Mouse (Mus musculus) heart, postnatal 10 days (tissue): Measurements from ENCODE around the gene Btk. TPM values are rescaled to one million over a fixed set of nuclear protein-coding genes. Genes with fewer than 3 reads are reported as not detected.

Experiments
- DNase-seq, 2 experiments: peaks; one replicate each; pipeline ENCODE4 v3.0.0; 2021
- intact Hi-C: fragments of 180-260 bp; cut with DNase I; formaldehyde crosslinking; loops from one replicate; pipeline ENCODE4 v1.15.1; 2025
- total RNA-seq, 2 experiments: library from RNA; stranded (reverse); gene quantifications; 2 replicates each; pipeline ENCODE4 v1.2.3; 2021

The Btk gene
- total RNA-seq, 2 experiments from 2014 or later: 0.81 to 0.84 TPM

DNA sequence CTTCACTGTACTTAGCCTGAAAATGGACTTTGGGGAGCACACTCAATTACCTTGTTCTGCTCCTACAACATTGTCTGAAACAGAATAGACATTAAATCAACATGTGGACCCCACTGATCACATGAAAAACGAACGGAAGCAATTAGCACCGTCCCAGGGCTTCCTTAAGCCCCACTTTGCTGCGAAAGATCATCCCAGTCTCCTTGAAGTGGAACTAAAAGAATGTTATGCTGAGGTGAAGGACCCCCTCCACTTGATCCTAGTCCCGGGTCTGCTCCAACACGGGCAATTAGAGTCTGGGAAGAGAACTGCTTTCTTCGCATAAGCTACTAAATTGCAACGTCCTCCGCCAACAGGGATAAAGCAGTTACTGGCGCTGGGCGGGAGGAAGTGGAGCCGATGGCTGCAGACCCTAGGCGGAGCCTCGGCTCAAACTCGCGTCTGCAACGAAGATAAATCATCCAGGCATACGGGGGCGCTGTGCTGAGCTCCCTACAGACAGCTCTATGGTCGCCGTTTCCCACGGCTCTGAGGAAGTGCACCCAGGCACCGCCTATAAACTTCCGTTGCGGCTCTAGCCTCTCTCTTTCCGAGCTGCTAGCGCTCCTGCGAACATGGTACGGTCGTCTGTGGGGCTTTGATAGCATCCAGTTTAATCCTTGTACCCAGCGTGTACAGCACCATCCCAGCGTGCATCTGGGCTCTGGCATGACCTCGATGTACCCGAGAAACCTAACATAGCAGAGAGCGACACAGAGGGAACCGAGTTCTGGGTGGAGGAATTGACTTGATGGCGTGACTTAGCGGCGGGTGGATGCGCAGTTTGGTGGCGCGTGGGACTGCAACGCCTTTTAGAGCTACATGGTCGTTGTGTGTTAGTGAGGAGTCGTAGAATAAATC lies 2.0 kb upstream of the Btk start, which contains the start of gene Rpl36a:
TSS of gene Rpl36a (plus strand) at position 552 of the 900 bp plus-strand sequence.
- intact Hi-C loops: no loop called here
- peak; percentile 93 for DNase-seq

DNA sequence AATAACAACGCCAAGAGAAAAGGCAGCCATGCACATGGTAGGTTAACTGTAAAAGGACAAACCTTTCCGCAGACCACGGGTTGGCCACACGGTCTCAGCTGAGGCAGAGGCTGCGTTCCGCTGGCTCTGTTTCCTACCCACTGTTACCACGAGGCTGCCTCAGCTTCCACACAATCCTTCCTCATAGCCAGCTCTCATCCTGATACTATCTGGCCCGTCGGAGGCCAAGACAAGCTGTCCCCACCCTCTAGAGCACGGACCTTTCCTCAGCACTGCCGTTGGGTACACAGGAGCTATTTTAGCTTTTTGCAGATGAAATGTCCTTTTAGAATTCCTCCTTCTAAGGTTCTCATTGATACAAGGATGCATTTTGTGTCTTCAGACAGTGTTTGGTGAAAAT lies 1.1 kb downstream of the Btk start:
- DNase-seq: no peak
- intact Hi-C loops: loop anchor here (5.0 kb wide), 1 partner anchor 40 kb away; the partner anchor contains the start of gene Timm8a1

DNA sequence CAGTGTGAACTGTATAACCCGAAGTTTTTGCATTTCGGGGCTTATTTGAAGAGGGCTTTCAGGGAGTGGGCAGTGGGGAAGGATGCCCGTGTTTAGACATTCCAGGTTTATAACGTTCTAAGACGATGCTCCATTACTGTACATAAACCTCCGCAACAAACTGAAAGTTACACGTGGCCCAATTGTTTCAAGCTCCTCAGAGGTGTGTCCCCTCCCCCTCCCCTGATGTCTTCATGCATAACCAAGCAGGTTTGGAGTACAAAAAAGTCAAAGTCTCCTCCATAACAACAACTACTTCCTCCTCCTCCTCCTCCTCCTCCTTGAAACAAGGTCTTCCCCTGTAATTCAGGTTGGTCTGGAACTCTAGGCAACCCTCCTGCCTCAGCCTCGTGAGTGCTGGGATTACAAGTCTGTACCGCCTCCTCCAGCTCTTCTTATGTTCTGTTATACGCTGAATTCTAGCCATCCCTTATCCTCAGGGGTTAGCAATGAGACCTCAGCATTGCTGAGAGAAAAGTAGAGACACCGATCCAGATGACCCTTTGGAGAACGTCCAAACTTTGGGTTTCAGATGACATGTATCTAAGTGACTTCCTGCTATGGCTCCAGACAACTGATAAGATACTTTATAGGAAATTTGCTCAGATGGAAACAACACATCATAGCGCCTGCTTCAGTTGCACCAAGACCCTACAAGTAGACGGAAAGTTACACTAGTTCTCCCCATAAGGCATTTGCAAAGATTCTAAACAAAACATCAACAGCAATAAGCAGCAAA lies 2.7 kb downstream of the Btk start:
- DNase-seq: no peak
- intact Hi-C loops: loop anchor here (5.0 kb wide), 1 partner anchor 38 kb away; the partner anchor contains the start of gene Timm8a1

DNA sequence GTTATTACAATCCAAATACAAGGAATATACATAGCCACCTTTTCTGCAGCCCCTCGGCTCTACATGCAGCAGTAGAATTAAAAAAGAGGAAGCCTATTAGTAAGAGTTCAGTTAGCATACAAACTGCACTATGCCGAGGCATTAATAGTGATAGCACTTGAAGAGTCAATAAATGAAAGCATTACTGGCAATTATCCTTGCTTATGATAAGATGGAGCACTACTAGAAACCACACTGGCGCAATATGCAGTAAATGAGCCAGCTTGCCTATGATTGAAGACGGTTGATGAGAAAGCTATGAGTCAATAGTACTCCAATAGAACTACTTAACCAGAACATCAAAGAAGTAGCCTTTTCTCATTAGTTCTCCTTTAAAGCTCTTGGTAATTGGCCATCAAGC lies 5.5 kb downstream of the Btk start:
- intact Hi-C loops: no loop called here
- DNase-seq: no peak

DNA sequence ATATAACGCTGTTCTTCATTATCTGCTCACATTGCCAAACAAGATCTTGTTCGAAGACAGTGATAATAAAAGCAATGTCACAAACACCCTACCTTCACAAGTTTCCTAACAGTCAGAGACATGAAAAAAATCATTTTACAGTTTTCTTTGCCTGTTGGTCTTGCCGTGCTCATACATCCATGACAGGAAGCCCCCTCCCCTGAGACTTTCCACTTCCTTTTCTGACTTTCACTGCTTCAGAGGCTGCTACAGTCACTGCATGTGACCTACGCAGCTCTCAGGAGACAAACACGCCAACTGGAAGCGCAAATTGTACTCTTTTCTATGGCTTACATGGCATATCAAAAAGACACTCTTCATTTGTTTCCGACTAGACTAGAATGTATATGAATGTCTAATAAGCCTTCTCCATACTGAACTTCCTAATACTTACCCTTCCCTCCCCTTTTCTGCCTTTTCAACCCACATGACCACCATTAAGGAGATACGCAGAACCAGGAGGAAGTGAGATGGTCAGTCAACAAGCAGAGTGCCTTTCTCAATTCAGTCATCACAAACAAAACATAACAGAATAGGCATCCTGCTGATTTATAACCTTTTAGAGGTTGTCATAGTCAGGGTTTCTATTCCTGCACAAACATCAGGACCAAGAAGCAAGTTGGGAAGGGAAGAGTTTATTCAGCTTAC lies 16.7 kb downstream of the Btk start:
- intact Hi-C loops: no loop called here
- no peak for DNase-seq

DNA sequence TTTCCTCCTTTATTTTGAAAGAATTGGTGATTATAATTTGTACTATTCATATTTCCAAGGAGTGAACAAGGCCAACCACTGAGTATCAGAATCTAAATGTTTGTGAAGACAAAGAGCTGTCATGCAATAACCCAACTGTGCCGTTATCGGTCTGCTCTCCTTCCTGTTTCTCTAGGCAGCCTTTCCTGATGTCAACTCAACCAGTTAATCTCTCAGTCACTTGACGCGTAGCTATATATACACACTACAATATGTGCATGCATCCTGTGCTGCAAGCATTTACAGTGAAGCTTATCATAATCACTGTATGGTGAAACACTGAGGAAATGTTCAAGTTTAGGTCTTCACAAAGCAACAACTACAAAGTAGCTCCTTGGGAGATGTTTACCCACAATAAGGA lies 19.0 kb downstream of the Btk start:
- no peak for DNase-seq
- intact Hi-C loops: no loop called here

DNA sequence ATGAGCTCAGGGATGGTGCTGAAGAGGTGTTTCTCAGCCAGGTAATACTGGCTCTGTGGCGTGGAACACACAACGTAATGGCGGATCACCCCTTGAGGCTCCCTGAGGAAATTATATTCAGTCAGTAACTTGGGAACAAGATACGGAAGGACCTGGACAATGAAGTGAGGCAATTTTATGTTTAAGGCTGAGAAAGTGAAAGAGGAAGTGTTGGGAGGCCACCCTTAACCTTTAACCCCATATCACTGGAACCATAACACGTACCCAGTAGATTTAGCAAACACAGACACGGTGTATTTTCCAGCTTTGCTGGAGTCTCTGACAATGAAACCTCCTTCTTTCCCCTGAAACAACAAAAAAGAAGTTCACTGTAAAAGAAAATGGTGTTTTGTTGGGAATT lies 28.9 kb downstream of the Btk start:
- intact Hi-C loops: no loop called here
- no peak for DNase-seq

DNA sequence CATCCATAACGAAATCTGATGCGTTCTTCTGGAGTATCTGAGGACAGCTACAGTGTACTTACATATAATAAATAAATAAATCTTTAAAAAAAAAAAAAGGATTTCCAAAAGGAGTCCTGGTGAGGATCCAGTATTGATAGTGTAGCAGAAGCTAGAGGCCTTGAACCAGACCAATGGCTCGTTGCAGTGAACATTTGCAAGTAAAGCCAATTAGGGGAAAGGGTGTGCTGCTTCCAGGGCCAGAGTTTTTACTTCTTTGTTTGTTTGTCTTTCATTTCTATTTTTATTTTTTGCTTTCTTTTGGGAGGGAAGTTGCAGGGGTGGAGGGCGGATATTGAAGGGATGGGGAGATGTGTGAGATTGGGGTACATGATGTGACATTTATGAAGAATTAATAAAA lies 30.0 kb downstream of the Btk start:
- DNase-seq: no peak

DNA sequence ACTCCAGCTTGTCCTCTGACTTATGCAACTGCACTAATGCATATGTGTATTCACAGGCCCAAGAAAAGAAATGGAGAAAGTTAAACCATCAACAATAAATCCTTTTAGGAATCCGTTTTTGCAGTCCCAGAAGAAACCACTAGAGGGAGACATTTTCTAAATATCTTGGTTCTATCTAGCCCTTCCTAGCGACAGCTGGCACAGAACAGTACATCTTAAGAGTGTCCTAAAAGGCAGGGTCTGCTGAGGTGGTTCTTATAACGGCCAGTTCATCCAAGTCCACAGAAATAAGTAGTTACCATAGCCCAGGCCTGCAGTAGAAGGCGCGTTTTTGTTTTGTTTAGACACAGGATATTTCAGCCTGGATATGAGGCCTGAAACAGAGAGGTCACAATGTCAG lies 32.5 kb downstream of the Btk start:
- DNase-seq: peak; percentile 33 to 54
- intact Hi-C loops: no loop called here

More for the DNA sequence above, 30.0 kb downstream of the Btk start:
- intact Hi-C loops: no loop called here

DNA sequence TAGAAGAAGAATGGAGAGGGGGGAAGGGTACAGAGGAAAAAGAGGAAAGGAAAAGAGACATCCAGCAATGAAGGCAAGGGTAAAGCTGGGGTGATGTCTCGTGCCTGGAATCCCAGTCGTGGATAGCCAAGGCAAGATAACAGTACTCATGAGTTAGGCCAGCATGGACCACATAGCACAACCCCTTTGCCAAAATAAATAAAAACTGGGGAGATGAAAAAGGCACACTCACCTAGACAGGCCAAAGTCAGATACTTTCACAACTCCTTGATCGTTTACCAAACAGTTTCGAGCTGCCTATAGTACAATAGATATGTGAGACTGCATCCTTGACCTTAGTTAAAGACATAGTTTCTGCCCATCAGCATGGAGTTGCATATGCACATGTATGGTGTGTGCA lies 36.0 kb downstream of the Btk start:
- intact Hi-C loops: no loop called here
- no peak for DNase-seq

DNA sequence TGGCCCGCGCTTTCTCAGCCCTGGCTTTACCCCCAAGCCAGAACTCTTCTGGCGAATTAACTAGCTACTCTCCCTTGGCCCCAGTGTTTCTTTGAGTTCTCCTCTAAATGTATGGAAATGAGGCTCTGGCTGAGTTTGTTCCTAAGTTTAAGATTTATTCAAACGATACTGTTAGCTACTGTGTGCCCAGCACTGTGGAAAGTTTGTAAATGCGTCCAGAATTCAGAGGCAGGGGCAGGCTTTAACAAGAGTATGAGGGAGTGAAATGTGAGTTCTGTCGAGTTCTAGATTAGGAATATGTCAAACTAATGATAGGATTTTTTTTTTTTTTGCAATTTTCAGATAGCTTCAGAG lies 41.4 kb downstream of the Btk start:
- intact Hi-C loops: loop anchor here (5.0 kb wide), 1 partner anchor 40 kb away; the partner anchor contains the start of gene Btk

DNA sequence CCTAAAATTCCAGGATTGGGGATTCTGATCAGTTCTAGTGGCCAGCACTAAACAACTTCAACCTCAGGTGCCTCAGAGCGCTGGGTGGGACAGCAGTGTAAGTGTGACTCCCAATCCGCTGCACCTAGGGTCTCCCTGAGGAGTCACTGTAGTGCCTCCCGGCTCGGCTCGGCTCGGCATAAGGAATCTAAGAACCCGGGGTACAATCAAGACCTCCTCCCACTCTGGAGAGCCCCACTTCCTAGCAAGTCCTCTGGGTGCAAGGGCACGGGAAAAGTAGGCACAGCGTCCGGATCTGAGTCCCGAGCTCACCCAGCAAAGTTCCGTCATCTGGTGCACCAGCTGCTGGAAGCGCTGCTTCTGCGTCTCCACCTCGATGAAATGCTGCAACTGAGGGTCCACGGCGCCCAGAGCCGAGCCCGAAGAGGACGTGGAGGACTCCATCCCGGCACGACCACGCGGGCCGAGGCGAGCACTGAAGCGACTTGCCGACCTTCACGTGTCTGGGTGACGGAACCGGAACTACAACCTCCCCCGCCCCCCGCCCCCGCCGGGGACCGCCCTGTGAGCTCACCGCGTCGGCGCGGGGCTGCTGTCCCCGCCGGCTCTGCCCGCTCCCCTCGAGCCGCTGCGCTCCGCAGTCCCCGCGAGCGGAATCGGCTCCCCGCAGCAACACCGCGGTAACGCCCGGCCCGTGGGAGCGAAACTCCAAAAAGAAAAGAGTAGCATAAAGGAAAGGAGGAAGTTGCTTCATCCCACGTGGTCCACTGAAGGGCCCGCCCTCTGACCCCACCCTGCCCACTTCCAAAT lies 42.0 kb downstream of the Btk start, which contains the start of gene Timm8a1:
TSS of gene Timm8a1 (minus strand) at position 721 of the 810 bp plus-strand sequence.
- intact Hi-C loops: loop anchor here (5.0 kb wide), 1 partner anchor 41 kb away; the partner anchor contains the start of gene Btk
- peak; percentile 71 to 74 for DNase-seq

More for the DNA sequence above, 41.4 kb downstream of the Btk start:
- DNase-seq: no peak

DNA sequence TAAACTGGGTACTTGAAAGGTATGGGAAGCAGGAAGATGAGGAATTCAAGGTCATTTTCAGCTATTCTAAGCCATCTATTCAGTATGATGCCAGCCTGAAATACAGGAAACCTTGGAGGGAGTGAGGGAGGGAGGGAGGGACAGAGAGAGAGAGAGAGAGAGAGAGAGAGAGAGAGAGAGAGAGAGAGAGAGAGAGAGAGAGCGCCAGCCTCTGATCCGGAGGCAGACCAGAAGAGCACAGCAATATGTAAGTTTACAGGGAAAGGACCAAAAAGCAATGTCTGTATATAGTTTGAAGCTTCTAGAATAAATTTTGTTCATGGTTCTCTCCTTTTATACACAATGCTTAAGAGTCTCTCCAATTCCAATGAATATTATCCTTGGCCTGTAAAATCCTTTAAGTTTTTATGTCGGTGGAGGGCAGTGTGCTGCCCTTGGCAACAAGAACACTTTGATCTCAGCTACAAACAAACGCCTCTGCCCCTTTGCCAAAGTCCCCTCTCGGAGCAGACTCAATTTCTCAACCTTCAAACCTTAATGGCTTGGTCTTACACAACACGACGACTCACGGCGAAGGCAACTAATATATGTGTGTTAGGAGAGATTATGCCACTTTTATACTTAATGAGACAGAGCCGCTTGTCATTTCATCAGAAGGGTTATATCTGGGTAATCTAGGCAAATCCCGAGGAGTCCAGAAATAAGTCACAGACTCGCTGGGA lies 42.8 kb downstream of the Btk start:
- peak in 1 of 2 experiments; percentile 5 for DNase-seq
- intact Hi-C loops: loop anchor here (5.0 kb wide), 1 partner anchor 42 kb away; the partner anchor contains the start of gene Btk

DNA sequence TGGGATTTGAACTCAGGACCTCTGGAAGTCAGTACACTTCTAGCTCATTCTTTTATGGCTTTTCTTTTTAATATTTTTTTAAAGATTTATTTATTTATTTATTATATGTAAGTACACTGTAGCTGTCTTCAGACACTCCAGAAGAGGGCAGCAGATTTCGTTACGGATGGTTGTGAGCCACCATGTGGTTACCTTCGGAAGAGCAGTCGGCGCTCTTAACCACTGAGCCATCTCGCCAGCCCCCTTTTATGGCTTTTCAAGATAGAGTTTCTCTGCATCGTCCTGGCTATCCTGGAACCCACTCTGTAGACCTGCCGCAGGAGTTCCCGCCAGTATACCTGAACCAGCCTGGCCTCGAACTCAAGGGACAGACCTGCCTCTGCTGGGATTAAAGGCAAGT lies 43.6 kb downstream of the Btk start:
- peak in 1 of 2 experiments; percentile 3 for DNase-seq
- intact Hi-C loops: loop anchor here (5.0 kb wide), 1 partner anchor 43 kb away; the partner anchor contains the start of gene Btk

DNA sequence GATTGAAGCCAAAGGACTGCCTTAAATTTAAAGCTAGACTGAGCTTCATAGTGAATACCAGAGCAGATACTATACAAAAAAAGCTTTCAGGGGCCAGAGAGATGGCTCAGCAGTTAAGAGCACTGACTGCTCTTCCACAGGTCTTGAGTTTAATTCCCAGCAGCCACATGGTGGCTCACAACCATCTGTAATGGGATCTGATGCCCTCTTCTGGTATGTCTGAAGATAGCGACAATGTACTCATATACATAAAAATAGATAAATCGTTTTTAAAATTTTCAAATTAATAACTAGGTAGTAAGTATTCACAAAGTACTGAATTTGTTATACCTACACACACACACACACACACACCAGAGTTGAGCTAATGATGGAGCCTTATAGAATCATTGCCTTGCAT lies 50.0 kb downstream of the Btk start:
- intact Hi-C loops: no loop called here
- DNase-seq: no peak

DNA sequence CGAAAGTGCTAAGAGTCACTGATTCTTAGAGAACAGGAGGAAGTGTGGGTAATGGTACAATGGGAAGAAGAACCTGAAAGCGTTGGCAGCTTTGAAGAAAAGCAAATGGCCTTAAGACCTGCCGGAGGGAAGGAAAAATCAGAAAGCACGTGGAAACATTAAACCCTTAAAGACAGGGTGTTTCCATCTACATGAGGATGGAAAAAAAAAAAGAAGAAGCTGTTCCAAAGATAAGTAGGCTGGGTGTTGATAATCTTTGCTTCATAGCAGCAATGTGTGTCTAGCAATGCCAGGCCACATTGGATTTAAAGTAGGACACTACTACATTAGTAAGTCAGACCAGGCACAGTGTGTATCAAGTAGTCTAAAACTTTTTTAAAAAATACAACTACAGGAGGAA lies 58.1 kb downstream of the Btk start:
- intact Hi-C loops: no loop called here
- DNase-seq: no peak

DNA sequence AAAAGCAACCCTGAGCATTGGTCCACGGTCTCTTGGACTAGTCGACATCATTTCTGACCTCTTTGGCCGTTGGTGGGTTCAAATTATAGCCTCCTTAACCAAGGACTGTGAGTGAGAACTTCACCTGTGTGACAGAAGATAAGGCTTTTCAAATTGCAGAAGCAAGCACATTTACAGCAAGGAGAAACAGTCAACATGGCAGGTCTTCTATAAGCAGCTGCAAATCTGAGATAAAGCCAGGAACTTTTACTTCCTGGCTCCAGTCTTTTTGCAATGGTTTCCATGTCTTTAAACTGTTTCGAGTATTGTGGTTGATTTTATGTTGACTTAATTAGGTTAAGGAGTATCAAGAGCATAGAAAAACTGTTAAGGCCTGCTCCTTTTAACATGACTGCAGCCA lies 59.6 kb downstream of the Btk start:
- intact Hi-C loops: no loop called here

DNA sequence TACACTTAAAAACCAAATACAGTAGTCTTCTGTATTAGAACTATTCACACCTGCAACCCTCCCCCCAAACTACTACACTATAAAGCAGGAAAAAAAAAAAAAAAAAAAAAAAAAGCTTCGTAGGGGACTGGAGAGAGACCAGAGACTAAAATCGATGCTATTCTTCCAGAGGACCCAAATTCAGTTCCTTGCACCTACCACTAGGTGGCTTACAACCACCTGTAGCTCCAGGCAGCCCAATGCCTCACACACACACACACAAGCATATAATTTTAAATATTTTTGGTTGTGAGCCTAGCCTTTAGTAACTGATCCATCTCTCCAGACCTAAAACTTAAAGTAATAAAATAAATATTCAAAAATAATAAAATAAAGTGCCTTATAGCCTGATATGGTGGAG lies 73.9 kb downstream of the Btk start:
- intact Hi-C loops: no loop called here
- DNase-seq: peak in 1 of 2 experiments; percentile 4

More for the DNA sequence above, 59.6 kb downstream of the Btk start:
- DNase-seq: no peak

DNA sequence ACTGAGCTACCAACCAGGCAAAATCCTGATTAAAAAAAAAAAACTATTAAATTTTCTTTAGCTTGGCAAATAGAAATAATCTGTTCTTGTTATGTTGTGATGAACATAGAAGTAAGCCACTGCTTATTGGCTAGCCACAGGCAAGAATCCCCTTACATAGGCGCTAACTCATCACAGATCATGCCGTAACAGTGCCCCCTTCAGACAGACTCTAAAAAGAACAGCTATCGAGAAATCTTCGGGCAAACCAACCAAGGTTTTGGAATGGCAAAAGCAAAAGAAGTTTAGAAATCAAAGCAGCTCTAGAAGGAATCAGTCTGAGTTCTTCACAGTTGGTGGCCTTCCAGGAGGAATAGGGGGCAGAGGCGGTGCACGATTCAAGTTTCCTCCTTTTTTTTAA lies 75.4 kb downstream of the Btk start:
- DNase-seq: no peak
- intact Hi-C loops: no loop called here
